In the genomic region with DNA sequence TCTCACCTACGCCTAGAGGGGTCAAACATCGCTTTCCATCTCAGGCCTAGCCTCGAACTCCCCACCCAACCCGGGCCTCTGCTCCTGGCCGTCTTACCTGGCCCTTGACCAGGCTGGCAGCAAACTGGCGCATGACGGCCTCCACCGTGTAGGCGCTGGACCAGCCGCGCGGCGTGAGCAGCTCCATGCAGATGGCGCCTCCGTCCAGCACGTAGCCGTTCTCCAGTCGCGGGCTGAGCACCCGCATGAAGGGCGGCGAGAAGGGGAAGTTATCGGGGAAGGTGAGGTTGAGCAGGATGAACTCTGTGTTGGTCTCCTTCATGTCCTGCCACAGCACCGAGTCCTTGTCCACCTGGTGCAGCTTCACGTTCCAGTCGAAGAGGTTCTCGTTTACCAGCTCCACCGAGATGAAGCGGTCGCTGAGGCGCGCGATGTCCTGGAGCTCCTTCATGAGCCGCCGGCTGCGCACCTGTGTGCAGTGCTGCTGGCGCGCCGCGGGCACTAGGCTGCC, we compare ENCODE assay signal across 7 mouse cellular contexts. TPM values are rescaled to one million over a fixed set of nuclear protein-coding genes. Genes with fewer than 3 reads are reported as not detected.
DNase-seq lines count a peak whose midpoint lies in the region; ATAC-seq lines count a peak whose summit lies in the region.

No protein-coding gene starts in this region.

- peaks cover 59% of the 10 kb centered on the region for H3K27me3 ChIP-seq in heart, embryonic 12.5 days (replicated peaks)
- H3K27me3 ChIP-seq in kidney, embryonic 15.5 days, result peaks cover 68% of the 10 kb centered on the region

- H3K9me3 ChIP-seq in heart, embryonic 12.5 days (replicated peaks), result no peaks in the 10 kb centered on the region
- H3K9me3 ChIP-seq in kidney, embryonic 15.5 days (replicated peaks), result no peaks in the 10 kb centered on the region

- H3K27ac ChIP-seq in heart, embryonic 12.5 days (ENCODE audit: poor library complexity, severe bottlenecking), result no peak overlapping the region
- no peak overlapping the region for H3K27ac ChIP-seq in kidney, embryonic 15.5 days

- peak overlapping the region; percentile 99 for H3K4me2 ChIP-seq in heart, embryonic 12.5 days
- H3K4me2 ChIP-seq in kidney, embryonic 15.5 days, result peak overlapping the region; percentile 98

- 0 out of 2 replicates have a peak overlapping the region, but pooled peaks have one; percentile 28 for H3K9ac ChIP-seq in heart, embryonic 12.5 days
- no peak overlapping the region; the same call in 1 of the 2 replicates for H3K9ac ChIP-seq in kidney, embryonic 15.5 days

- peak overlapping the region; percentile 66 for H3K4me3 ChIP-seq in heart, embryonic 12.5 days
- H3K4me3 ChIP-seq in kidney, embryonic 15.5 days (replicated peaks), result peak overlapping the region; percentile 70

- peaks cover 12% of the 10 kb centered on the region for H3K4me1 ChIP-seq in heart, embryonic 12.5 days (replicated peaks)
- peaks cover 31% of the 10 kb centered on the region for H3K4me1 ChIP-seq in kidney, embryonic 15.5 days

- no peaks in the 10 kb centered on the region for H3K36me3 ChIP-seq in heart, embryonic 12.5 days
- H3K36me3 ChIP-seq in kidney, embryonic 15.5 days, result no peaks in the 10 kb centered on the region

- under 1% methylated on average over 40 of the region's 40 CpGs for WGBS in heart, embryonic 12.5 days
- WGBS in kidney, embryonic 15.5 days, result under 1% methylated on average over 38 of the region's 40 CpGs

- ATAC-seq in heart, embryonic 12.5 days (ENCODE audit: insufficient number of reproducible peaks, low FRiP score), result no peak
- peak; percentile 16; the same call in 1 of the 2 replicates for ATAC-seq in kidney, embryonic 15.5 days (replicated peaks; ENCODE audit: low FRiP score)

- DNase-seq in urinary bladder, adult 2 months (ENCODE audit: low spot score), result peak; percentile 25
- no peak for DNase-seq in urinary bladder, postnatal 4 days (ENCODE audit: low spot score in 2 of 2)
- DNase-seq in cerebellum, postnatal 14 days, result peak; percentile 87 to 88
- DNase-seq in lung, postnatal 10 days, result peak; percentile 2
- DNase-seq in right cerebral cortex, postnatal 4 days, result peak; percentile 52

RNA-seq across cellular contexts. Expression of gene Ube2ql1, which starts 1.2 kb away (rescaled TPM):
- polyA plus RNA-seq in urinary bladder, adult 2 months (2012; rRNA removed), result 1.2 and 2.2 TPM in 2 replicates
- 0.54 and 0.70 TPM in 2 replicates for polyA plus RNA-seq in heart, embryonic 12.5 days (2016; fragmentation: Nextera tagmentation; extraction: Ambion mirVana)
- polyA plus RNA-seq in kidney, embryonic 15.5 days (2015; fragmentation: Nextera tagmentation; extraction: Ambion mirVana), result 0.51 and 0.72 TPM in 2 replicates

Comparison
In these comparisons a context has a peak if more than half of its experiments do, and no peak if none do; other contexts are left out.
1. DNase-seq: peak in urinary bladder, adult 2 months (single experiment), cerebellum, postnatal 14 days (2 of 2), lung, postnatal 10 days (single experiment) and right cerebral cortex, postnatal 4 days (single experiment); none in urinary bladder, postnatal 4 days (0 of 2).